Mouse (Mus musculus) cerebellum, adult 8-10 months (tissue): ENCODE results near the gene Dnajc7.
"Not testable (repeated sequence)": the region's sequence is repeated elsewhere in the genome, so short reads cannot be mapped to it uniquely, and the experiment has no call there.

ENCODE experiments used
- DNase-seq: peaks from one replicate; pipeline ENCODE4 v3.0.0; 2022

Gene Dnajc7

DNA sequence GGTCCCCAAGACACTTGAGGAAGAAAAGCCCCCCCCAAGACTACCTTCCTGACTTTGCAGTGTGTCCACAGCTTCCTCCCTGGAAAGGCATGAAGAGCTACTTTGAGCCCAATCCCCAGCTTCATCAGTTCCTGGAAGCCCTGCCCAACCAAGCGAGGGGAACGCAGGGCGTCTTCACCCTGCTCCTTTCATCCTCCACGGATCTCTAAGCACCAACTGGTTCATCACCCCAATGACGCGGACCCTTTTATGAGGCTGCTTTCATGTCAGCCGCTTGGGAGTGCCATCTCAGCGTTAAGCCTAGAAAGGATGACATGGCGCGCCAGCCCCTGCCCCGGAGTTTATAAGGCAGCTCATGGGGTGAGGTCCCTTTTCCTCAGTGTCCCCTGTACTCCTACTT lies at the start of gene Dnajc7:
Dnajc7 (minus strand) TSS at position 187 of the 400 bp plus-strand sequence.
- DNase-seq: no peak

DNA sequence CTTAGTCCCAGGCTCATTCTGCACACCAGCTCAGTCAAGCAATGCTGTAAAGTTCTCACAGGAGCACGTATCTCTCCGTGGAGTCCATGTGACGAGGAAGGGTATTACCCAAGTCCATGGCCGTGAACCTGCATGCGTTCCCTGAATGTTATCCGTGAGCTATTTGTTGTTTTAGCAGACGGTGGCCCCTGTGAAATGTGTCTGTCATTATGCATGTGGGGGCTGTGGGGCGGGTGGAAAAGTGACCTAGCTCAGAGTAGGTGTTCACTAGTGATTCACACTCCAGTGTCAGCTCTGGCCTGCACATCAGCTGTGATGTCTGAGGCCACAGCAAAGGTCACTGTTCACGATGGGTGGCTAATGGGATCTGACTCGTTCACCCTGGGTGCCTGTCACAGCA lies 39.8 kb upstream of the Dnajc7 start:
- no peak for DNase-seq

DNA sequence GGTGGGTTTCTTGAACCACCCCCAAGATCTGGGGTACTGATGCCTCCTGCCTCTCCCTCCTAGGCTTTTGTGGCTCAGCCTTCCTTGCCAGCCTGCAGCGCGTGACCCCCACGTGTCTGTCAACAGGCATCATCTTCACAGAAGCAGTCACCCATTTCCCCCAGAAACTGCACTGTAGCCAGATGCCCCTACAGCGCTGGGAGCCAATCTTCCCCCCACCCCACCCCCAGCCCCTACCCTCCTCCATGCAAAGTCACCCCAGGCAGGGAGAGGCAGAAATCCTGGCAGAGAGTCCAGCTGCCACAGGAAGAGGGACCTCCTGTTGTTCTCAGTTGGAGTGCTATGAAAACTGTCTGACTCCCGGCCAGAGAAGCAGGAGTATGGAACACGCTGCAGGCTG lies 36.5 kb upstream of the Dnajc7 start:
- DNase-seq: no peak

DNA sequence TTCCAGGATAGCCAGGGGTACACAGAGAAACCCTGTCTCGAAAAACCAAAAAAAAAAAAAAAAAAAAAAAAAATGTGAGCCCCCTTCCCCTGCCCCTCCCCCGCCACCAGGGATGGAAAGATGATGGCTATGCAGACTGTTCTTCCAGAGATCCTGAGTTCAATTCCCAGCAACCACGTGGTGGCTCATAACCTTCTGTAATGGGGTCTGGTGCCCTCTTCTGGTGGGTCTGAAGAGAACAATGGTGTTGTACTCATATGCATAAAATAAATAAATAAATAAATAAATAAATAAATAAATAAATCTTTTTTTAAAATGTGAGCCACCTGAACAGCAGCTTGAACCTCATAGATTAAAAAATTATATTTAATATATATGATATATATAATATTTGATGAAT lies 35.6 kb upstream of the Dnajc7 start:
- not testable (repeated sequence) for DNase-seq

DNA sequence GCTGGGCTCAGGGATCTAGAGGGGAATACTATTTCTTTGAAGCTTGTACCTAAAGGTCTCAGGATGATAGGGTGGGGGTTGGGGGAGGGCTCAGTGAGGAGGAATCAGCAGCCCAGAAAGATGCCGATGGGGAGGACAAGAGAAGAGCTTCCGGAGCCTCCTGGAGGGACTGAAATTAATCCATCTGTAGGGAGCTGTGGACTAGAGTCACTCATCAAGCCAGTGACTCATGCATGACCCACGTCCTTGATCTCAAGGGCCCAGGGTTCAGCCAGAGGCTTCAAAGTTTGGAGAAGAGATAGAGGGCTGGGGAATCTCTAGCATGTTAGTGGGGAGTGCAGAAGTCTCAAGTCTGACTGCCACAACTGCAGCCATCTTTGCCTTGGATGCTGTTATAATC lies 31.8 kb upstream of the Dnajc7 start:
- no peak for DNase-seq

DNA sequence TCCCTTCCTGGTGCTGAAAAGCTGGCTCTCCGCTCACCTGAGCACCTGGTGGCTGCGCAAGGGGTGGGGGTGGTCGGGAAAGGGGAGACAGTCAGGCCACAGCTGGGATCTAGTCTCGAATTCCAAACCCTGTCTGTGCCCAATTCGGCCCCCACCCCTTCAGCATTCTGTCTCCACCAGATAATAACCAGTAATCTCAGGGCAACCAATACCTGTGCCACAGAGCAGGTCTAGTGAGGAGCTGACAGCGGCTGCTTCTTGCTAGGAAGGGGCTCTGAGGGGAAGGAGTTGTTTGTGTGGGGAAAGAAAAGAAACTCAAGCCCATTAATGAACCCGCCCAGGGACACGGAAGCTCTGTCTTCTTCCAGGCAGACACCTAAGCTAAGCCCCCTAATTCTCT lies 31.2 kb upstream of the Dnajc7 start:
- no peak for DNase-seq

DNA sequence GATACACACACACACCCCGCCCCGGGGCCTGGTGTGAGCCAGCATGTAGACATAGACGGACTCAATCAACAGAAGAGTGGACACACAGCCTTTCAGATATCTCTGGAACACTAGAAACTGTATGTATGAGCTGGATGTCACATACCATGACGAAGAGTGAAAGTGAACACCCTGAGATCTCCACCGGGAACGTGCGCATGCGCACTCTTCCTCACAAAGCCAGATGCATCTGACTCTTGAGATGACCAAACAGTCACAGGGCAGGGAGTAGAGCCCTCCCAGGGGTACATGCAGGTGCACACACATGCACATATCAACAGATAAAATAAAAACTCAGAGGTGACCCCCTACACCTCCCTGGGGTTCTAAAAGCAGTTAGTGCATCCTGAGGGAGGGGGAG lies 28.4 kb upstream of the Dnajc7 start:
- no peak for DNase-seq

DNA sequence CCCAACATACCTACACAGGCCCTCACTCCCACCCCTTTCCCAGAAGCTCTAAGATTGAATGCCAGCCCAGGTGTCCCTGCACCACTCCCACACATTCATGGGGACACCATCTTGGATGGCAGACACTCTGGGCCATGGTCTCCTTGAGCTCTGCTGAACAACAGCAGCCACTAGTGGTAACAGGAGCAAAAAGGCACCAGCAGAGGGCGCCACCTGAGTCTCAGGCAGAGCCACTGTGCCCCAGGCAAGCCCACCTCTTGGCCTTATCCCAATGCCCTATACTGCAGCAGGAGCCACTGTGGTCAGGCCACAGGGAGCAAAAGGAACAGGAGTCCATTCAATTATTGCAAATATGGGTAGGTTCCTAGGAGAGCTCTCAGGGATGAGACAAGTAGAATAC lies 26.3 kb upstream of the Dnajc7 start:
- DNase-seq: no peak

DNA sequence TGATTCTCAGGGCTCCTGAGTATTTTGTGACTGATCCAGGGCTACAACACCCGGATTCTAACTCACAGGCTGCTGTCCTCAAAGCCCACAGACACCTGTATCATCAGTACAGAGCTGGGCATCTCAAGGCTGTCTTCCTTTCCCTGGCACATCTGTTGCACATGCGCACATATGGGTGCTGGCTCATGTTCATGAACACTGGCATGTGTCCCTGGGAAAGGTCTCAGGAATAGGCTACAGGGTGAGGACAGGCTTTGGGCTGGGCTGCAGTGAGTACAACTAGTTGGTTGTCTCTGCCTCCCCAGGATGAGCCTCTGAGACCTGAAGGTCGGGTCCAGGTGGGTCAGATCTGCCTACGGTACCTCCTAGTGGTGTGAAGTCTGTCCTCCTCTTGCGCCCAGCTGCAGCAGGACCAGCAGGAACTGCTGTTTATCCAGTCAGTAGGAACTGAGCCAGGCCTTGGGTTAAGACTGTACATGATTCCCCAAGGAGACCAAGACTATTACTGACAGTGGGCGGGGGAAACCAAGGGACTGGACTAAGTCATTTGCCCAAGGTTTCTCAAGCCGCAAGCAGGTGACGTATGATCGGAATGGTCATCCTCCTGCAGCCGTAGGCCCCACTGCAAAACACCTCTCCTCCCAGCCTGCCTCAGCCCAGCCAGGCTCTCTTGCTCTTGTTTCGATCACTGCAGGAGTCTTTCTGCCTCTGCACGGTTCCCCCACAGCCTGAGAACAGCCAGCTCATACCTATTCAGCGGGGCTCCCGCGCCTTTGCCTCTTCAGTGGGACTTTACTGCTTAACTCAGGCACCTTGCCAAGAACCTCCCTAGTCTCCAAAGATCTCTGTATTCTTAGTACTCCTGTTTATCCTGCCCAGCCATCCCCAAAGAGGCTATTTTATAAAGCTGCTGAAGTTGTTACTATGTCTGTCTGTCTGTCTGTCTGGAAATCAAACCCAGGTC lies 23.9 kb upstream of the Dnajc7 start:
- DNase-seq: no peak

DNA sequence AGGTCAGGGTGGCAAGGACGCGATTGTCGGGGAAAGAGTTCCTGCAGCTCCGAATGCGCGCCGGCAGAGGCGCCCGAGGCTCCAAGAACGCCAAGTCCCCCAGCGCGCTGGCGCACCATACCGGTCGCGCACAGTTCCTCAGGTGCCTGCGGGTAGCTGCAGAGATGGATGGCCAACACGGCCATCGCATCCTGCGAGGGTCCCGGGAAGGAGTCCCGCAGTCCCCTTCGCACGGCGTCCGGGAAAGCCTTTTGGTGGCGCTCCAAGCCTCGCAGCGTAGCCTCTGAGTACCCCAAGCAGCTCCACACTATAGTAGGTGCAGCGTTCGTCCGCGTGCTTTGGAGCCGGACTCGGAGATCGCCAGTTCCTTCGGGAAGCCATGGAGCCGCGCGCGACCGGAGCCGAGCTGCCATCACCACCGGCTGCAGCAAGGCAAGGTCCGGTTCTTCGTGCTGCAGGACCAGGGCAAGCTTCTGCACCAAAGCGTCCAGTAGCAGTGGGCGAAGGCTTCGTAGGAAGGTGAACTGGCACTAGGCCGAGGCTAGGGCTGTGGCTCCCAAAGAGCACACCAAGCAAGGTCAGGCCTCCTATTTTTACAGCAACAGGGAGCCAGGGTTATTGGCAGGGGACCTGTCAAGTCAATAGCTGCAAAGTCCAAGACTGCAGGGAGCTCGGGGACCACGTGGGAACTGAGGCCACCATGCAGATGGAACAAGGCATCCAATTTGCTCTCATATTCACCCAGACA lies 20.4 kb upstream of the Dnajc7 start:
- DNase-seq: peak; percentile 44

DNA sequence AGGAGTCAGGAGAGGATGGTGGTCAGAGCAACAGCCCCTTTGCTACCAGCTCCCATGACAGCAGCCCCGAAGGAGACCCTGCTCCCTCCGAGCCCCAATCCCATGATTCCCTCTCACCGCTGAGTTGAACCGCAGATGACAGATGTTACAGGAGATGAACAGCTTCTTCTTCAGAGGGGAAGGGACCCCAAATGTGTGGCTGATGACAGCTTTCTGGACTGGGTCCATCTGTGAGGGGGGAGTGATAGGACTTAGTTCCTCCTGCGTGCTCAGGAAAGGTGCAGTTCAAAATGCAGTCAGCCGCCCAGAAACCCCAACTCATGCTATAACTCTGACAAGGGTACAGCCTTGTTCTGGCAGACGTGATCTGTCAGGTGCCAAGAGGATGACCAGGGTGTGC lies 14.6 kb upstream of the Dnajc7 start:
- no peak for DNase-seq

DNA sequence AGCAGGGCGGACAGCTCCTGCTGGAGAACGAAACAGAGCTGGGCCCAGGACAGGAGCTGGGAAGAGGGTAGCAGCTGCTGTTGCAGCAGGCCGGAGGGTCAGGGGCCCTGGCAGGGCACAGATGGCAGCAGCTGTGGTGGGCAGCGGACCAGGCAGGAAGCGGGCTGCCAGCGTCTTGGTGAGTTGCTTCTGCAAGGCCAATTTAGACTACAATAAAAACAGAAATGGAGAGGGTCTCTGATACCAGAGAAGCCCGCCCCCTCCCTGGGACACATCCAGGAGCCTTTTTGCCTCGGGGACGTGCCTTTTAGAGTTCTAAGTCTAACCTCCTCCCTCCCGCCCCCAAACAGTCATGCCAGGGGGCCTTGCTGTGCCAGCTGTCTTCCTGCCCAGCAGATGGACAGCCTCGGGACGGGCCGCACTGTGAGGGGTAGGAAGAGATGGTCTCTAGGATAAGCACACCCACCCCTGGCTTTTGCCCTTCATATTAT lies 8.9 kb upstream of the Dnajc7 start:
- DNase-seq: no peak

DNA sequence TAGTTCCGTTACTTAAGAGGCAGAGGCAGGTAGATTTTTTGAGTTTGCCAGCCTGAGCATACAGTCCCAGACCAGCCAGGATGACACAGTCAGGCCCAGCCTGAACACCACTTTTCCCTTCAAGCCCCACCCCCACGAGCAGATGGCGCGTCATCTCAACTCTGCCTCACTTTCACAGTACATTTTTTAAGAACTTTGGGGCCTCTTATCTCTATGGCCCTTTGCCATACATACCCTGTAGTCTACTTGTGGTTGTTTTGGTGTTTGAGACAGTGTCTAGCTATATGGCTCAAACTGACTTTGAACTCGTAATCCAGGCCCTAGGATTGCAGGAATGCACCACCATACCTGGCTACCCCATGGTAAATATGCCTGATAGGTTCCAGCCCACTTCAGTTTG lies 8.1 kb upstream of the Dnajc7 start:
- DNase-seq: no peak

DNA sequence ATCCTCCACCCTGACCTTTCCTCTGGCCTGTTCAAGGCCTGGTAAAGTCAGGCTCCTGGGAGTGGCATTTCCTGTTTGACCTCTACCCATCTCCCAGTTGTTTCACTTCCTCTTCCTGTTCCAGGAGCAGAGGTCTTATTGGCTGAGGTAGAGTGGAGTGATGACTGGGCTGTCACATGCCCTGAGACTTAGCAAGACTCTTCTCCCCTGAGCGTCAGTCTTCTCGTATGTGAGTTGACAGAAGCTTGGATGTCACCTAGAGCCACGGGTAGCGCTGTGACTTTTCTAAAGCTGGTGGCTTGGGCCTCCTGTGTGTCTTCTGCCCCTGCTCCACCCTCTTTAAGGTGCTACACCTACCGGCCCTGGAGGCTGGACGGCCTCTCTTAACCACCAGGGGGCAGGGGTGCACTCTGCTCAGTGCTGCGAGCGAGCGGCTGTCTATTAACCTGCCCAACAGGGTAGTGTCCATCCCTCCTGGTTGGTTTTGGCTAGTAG lies 6.8 kb upstream of the Dnajc7 start:
- DNase-seq: peak; percentile 54

DNA sequence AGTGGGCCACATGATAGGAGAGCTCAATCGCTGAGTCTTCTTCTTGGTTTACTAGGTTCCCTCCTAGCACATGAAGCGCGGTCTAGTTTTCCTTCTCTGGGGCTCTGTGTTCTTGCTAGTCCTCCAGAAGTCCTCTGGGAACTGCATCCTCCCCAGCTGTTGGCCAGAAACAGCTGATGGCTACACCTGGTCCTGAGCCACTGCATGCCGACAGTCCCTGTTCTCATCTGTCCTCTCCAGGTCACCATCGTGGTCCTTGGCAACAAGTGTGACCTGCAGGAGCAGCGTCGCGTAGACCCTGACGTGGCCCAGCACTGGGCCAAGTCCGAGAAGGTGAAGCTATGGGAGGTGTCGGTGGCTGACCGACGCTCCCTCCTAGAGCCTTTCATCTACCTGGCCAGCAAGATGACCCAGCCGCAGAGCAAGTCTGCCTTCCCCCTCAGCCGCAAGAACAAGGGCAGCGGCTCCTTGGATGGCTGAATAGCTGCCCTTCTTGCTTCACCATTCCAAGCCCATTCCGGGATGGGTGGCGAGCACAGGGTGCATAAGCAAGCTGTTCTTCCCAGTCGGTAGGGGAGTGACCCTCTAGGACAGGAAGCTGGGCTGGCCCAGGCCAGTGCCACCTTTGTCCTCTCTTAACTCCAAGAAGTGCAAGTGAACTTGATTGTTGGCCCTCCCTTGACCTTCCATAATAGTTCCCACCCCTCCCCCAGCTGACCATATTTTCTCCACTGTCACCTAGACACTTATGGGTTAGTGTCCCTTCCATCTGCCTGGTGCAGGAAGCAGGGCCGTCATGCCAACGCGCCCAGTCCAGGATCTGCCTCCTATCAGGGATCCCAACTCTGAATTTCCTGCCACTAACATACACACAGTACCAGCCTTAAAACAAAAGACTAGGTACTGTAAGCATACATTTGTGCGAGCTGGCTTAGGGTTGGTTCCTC lies 6.1 kb upstream of the Dnajc7 start:
- DNase-seq: no peak

DNA sequence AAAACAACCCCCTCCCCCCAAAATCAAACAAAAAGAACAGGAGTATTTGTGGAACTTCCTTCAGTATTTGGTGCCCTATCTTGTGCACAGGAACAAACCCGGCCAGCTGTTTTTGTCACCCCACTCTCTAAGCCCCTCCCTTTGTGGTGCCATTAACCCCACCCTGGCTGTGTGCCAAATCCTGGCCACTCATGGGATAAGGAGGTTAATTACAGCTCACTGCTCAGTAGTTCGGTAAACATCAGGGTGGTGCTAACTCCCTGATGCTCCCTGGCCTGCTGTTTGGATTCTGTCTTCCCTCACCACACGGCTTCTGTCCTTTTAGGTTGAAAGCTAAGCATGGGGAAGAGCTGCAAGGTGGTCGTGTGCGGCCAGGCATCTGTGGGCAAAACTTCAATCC lies 3.9 kb upstream of the Dnajc7 start:
- no peak for DNase-seq

DNA sequence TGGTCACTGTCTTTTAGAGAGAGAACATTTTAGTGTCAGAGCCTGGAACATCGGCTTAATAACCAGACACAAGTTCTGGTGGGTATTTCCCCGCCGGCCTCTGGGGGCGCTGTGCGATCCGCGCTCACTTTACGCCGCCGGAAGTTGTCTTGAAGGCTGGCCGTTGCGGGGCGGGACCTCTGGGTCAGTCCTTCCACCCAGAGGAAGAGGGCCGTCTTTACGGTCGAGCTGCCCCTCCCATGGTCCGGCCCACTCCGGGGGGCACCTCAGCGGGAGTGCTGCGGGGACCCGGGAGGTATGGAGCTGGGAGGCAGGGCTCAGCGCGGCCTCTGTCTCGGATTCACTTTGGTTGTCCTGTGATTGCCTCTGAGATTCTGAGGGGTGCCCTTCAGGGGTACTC lies 2.7 kb upstream of the Dnajc7 start:
- peak; percentile 95 for DNase-seq

DNA sequence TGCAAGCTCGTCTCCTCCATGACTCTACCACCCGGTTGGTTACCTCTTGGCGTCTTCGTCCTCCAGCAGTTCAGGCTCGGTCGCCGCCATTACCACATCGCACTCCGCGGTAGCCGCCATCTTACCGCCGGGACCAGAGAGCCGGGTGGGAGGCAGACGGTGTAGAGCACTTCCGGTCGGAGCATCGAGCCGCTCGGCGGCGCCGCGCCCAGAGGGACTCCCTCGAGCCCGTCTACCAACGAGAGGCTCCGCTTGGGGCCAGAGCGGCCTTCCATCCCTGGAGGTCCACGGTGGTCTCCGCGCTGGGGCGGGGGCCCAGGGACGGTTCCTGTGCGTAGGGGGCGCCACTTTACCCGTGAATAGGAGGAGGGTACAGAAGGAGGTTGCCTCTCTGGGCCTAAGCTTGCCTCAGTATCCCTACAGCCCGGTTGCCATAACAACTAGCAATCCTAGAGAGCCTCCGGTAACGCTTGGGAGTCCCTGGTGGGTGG lies 438 bp downstream of the Dnajc7 start:
- DNase-seq: peak; percentile 94

DNA sequence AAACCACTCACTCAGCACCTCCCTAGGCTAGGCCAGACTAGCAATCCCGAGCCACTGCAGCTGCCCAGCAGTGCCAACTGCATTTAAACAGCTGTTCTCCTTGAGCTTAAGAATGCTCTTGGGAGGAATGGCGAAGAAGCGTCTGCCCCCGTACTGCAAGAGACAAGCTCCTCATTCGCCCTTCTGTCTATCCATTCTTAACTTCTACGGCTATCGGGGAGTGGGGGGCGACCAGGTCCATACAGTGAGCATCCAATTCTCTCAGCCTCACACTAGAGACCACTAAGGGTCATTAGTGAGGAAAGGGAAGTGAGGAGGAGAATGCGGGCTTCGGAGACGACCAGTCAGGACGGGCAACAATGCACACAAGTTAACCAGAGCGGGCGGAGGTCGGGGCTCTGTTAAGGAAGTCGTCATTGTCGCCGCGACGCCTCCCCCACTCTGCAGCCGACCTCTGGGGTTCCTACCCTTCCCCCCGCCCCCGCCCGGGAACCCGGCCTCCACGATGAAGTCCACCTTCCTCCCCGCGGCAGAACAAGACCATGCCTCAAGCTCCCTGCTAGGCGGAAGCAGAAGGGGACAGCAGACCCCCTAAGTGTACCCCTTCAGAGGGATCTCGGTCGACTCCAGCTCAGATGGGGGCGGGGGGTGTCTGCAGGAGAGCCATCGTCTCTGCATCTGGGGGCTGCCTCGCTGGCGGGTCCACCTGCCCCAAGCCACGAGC lies 1.0 kb downstream of the Dnajc7 start, which contains the start of gene Nkiras2:
Nkiras2 (plus strand) TSS at position 484 of the 724 bp plus-strand sequence.
- no peak for DNase-seq

DNA sequence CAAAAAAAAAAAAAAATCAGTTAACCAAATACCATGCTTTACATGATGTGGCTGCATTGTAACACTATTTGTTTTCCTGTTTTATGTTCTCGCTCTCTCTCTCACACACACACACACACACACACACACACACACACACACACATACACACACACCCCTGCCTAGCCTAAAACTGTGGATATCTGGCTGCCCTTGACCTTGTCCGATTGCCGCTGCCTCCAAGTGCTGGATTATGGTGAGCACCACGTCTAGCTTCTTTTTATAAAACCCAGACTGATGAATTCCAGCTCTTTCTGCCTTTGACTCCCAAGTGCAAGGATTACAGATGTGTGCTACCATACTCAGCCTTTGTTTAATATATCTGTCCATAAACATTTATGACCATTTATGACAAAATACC lies 2.5 kb downstream of the Dnajc7 start:
- no peak for DNase-seq

DNA sequence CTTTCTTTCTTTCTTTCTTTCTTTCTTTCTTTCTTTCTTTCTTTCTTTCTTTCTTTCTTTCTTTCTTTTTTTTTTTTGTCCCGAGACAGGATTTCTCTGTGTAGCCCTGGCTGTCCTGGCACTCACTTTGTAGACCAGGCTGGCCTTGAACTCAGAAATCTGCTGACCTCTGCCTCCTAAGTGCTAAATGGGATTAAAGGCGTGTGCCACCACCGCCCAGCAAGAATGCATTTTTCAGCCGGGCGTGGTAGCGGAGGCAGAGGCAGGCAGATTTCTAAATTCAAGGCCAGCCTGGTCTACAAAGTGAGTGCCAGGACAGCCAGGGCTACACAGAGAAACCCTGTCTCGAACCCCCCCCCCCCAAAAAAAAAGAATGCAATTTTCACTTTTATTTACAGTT lies 3.1 kb downstream of the Dnajc7 start:
- not testable (repeated sequence) for DNase-seq

DNA sequence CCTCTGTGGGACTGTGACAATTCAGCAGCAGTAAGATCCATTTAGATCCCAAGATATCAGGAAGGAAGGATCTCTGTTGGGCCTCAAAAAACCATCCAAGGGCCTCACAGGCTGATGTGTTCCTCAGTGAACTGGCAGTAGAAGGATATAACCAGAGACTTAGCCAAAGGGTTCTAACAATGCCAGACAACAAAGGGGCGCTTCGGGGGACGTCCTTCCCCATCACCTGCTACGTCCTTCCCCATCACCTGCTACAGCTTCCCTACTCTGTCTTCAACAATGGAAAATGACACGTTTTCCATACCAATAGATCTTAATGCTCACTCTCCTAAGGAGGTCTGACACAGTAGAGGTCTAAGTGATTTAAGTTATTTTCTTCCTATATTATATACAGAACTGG lies 3.6 kb downstream of the Dnajc7 start:
- DNase-seq: no peak
